Comparison of ENCODE assay signal across 9 mouse cellular contexts in the genomic region with DNA sequence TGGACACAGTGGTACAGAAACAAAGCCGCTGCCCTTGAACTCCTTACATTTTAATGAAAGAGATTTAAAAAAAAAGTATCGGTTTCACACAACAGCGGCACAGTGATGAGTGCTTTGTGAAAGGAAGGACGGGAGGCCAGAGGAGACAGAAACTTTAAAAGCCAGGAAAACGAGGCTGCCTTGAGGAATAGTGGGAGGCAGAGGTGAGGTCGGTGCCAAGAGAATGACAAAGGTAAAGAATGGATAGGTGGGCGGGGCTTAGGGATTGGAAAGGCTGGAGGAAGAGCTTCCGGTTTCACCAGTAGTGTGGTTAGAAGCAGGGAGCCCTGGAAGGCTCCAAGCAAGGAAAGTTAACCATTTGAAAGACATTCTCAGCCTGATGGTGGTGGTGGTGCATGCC.
DNase-seq lines count a peak whose midpoint lies in the region; ATAC-seq and TF ChIP-seq lines count a peak whose summit lies in the region.
"Had no signal": no experiment of that assay in that cellular context is flagged by ENCODE, and none has a peak within 500 bp of the region (broad histone marks: within the 10 kb centered on the region; RNA-seq: fewer than 3 reads in every experiment).

No protein-coding gene starts in this region.

- no peak overlapping the region for H3K9ac ChIP-seq in stomach, embryonic 14.5 days (replicated peaks; ENCODE audit: low read depth, low read length)

- H3K27me3 ChIP-seq in kidney, adult 2 months (replicated peaks; ENCODE audit: control insufficient read depth, insufficient read depth, low read length), result no peaks in the 10 kb centered on the region
- H3K27me3 ChIP-seq in stomach, embryonic 14.5 days (ENCODE audit: control insufficient read depth, insufficient read depth, low read length), result no peaks in the 10 kb centered on the region

- DNase-seq in kidney, adult 2 months, result peak; percentile 59
- no peak for DNase-seq in kidney, adult 18-20 months
- DNase-seq in adrenal gland, postnatal 10 days, result peak; percentile 74
- peak; percentile 72 for DNase-seq in kidney, postnatal 10 days
- no peak for DNase-seq in embryo, embryonic 10 days (ENCODE audit: low spot score)
- no peak for DNase-seq in layer of hippocampus, postnatal 14 days (ENCODE audit: low spot score in 2 of 2)
- DNase-seq in retina, postnatal 1 day, result no peak
- DNase-seq: right cerebral cortex, adult 18-20 months had no signal

- no peaks in the 10 kb centered on the region for H3K36me3 ChIP-seq in kidney, adult 2 months (ENCODE audit: control insufficient read depth, insufficient read depth, low read length)
- no peaks in the 10 kb centered on the region for H3K36me3 ChIP-seq in stomach, embryonic 14.5 days (ENCODE audit: control insufficient read depth, insufficient read depth, low read length)

- H3K4me2 ChIP-seq in stomach, embryonic 14.5 days (replicated peaks; ENCODE audit: low read depth, low read length), result 0 out of 2 replicates have a peak overlapping the region, but pooled peaks have one; percentile 3

- TF ChIP-seq CTCF in kidney, adult 2 months (conservative IDR thresholded peaks at IDR 0.05; ENCODE audit: insufficient read depth, insufficient read length, low read depth, low read length), result no peak

- peak; percentile 46; the same call in 1 of the 2 replicates for ATAC-seq in stomach, embryonic 14.5 days (ENCODE audit: insufficient number of reproducible peaks, insufficient read depth, low FRiP score, low read depth)

- H3K27ac ChIP-seq in kidney, adult 2 months (ENCODE audit: insufficient read depth, low read depth, low read length), result no peak overlapping the region
- no peak overlapping the region for H3K27ac ChIP-seq in stomach, embryonic 14.5 days (ENCODE audit: low read length)

- TF ChIP-seq POLR2A in kidney, adult 2 months (IDR thresholded peaks at IDR 0.05; ENCODE audit: low read depth, low read length), result no peak

- 41% methylated on average over 8 of the region's 8 CpGs for WGBS in kidney, adult 2 months
- 16% methylated on average over 8 of the region's 8 CpGs for WGBS in stomach, embryonic 14.5 days

- no peaks in the 10 kb centered on the region for H3K9me3 ChIP-seq in stomach, embryonic 14.5 days (ENCODE audit: control insufficient read depth, low read depth, low read length)

- peaks cover 3% of the 10 kb centered on the region; the same call in 1 of the 2 replicates for H3K4me1 ChIP-seq in kidney, adult 2 months (ENCODE audit: control insufficient read depth, insufficient read depth, low read length)
- H3K4me1 ChIP-seq in stomach, embryonic 14.5 days (ENCODE audit: control insufficient read depth, insufficient read depth, low read length), result no peaks in the 10 kb centered on the region

- H3K4me3 ChIP-seq in kidney, adult 2 months (ENCODE audit: insufficient read depth, low read depth, low read length), result no peak overlapping the region
- no peak overlapping the region for H3K4me3 ChIP-seq in stomach, embryonic 14.5 days (ENCODE audit: low read depth, low read length)

Comparison
In these comparisons a context has a peak if more than half of its experiments do, and no peak if none do; other contexts are left out.
1. DNase-seq: peak in kidney, adult 2 months (single experiment), adrenal gland, postnatal 10 days (single experiment) and kidney, postnatal 10 days (single experiment); none in kidney, adult 18-20 months (single experiment), embryo, embryonic 10 days (single experiment), layer of hippocampus, postnatal 14 days (0 of 2) and retina, postnatal 1 day (single experiment).